Mouse (Mus musculus): ENCODE measurements around the gene BC030500.

BC030500 gene

DNA sequence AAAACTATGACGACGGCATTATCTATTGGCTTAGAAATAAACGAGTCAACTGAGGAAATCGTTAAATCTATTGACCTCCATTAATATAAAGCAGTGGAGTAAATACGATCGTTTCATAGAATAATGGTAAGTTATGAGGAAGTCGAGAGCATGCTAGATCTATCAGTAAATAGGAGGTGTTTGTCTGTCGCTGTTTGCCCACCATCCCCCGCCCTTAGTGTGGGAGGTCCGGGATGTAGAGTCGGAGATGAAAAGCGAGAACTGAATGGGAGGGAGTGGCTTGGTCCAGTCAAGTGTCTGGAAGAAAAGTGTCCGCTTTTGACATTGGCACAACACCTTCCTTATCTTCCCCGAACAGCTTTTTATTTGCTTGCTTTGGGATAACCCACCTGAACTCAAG is at the start of gene BC030500:
TSS of gene BC030500 (plus strand) at position 79 of the 400 bp plus-strand sequence.
- DNase-seq = no peak

DNA sequence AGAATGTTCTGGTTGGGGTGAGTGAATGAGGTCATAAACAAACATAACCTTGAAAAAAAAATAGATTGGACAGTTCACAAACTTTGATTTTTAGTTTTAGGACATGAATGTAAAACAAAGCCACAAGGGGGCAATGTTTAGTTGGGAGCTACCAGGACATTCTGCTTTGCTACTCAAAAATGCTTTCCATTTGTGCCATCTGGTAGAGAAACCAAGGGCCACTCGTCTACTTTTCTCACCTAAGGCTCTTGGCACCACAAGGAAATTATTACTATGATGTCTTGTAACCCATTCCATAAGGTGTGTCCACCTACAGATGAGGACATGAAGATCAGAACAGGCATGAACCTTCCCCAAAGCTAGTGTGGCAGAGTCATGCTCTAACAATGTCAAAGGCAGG is 25.1 kb upstream of the BC030500 start:
- DNase-seq = no peak

DNA sequence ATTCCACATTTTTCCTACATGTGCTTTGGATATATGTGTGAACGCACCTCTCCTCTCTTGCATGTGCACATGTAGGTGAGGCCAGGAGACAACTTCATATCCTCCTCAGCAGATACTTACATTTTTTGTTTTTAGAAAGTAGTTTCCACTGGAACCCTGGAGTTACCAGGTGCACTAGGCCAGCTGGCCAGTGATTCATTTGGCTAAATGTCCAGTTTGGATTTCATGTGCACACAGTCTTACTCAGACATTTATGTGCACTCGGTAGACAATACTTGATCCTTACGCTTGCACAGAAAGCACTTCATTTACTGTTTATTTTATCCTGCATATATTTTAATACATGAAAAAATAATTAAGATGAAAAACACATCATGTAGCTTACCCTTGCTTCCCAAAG is 21.0 kb upstream of the BC030500 start:
- no peak for DNase-seq

DNA sequence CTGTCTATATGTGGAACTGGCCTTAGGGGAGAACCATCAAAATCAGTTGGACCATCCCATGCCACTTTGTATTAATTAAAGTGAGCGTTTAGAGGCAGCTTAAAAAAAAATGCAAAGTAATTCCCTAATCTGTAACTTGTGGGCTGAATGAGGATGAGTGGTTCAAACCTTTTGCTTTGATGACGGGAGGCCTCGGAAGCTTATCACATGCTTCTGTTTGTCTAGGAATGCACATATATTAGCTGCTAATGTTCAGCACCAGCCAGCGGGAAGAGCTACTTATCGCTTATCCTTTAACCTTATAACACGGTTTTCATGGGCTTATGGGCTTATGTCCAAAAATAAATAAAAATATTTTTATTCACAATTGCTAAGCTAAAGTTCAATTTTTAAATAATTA is 15.6 kb upstream of the BC030500 start:
- DNase-seq = no peak

DNA sequence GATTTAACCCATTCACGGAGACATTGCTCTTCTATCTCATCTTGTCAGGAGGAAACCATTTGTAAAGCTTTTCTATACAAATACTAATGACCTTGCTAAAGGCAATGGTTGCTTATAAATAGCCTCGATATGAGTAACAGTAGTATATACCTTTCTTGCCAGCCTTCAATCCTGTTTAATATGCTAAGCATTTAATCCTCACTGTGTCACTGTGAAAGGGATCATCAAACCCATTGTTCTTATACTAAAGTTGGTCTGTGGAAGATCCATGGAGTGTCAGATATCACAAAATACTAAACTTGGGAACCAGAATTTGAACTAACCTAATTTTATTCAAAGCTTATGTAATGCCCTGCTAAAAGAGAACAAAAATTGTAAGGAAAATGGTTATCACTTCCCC is 7.1 kb upstream of the BC030500 start:
- no peak for DNase-seq

DNA sequence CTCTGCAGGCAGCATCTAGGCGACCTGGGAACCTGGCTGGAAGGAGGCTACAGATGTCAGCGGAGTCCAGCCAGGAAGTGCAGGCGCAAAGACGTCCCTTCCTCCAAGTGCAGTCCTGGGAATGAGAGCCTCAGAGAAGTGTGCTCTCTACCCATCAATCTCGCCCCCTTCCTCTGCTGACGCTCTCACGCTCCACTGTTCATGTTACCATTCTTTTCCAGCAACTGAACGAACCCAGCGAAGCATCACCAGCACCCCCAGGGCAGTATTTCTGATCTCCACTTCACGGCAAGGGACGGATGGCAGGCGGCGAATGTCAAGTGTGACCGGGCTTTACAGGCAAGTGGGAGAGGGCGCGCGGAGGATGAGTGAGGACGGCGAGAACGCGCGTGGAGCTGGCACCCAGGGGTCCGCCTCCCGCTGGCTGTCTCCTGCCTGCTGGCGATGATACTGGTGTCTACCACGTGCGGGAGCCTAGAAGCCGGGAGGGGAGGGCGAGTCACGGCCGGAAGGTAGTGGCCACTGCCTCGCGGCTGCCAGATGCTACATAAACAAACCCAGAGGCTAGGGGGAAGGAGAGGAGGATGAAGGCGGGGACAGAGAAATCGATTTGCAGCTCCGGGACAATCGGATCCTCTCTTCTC is 763 bp downstream of the BC030500 start, which contains the start of gene Galntl6:
TSS of gene Galntl6 (minus strand) at position 445 of the 644 bp plus-strand sequence.
- DNase-seq = peak; percentile 68

DNA sequence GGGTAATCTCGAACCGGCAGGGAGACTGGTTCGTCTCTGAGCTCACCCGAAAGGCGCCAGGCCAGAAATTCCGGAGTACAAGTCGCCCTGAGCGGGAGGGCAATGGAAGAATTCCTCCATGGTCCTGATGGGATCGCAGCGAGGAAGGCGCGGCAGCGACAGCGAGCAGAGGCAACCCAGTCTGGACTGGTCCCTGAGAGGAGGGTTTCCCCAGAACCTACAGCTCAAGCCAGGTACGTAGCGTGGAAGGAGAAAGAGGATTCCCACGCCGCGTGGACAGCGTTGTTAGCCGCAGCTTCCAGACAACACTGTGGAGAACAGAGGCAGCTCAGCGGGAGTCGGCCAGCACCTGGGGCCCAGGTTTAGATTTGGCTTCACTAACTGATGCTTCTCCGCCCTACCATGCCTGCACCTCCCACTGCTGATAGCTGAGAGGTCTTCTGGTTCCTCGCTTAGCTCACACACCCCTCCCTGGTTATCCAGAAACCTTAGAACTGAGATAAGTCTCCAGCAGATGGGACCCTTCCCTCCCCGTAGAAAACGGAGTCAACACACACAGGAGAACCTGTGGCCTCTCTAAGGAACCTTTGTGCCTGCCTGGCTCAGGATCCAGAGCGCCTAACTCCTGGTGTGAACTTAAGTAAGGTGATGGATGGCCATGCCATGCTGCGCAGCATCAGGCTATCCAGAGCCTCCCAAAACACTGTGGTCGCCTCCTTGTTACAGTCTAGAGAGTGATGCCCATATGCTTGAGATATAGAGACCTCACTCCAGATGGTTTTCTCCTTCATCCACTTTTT is 1.5 kb downstream of the BC030500 start:
- peak; percentile 44 for DNase-seq

DNA sequence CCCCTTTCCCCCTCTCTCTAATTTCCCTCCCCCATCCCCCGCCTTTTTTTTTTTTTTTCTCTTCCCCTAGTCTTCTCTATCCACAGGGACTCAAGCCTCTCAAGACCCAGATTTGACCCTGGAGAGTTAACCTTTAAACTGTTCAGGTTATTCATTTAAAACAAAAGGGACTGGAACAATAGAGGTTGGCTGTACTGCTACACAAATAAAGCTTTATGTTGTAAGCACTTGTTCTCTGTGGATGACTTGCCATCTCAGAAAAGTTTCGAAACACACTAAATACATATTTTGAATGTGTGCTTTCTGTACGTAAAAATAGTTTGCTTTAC is 2.0 kb downstream of the BC030500 start:
- DNase-seq = no peak

DNA sequence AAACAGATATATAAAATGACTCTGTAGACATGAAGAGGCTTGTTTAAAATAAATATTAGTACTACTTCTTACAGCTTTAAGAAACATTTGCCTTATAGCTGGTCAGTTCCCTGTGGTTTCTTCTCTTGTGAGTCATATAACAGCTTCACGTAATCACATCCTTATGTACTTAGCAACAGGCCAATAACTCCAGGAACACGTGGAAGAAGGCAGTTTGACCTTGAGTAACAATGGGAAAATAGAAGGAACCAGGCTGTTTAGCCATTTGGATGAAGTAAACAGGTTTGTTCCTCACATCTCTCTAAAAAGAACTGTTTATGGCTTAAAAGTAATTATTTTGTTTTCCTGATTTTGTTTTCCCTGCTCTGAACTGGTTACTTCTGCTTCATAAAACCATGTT is 3.6 kb downstream of the BC030500 start:
- DNase-seq = no peak

DNA sequence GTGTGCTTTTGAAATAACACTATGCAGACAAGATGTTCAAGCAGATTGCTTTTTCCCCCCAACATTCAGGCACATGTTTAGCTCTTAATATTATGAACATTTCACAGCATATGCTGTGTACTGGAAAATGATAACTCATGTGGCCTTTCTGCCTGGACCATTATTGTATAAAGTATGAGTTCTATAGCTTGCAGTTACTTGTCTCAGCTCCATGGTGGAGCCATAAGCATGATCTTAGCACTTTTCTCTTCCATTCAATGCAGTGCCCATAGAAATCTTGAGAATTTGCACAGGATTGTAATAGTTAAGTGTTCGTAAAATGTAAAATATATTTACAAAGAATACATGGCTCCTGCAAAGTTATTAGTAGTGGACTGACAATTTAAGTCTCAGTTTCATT is 19.5 kb downstream of the BC030500 start:
- DNase-seq = no peak

DNA sequence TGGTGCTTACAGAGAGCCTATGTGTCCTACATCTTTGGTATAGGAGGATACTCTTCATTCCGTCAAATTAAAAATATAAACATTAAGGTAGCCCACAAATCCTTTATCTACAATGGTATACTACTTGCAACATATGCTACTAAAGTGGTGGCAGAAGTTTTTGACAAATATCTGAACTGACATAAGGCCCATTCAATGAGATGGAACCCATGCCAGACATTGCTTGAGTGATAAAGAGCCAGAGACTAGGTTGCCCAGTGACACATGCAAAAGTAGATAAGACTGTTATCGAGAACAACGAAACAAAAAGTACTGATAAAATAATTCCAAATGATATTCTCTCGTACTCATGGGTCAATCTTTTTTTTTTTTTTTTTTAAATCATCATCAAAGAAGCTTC is 32.2 kb downstream of the BC030500 start:
- no peak for DNase-seq

DNA sequence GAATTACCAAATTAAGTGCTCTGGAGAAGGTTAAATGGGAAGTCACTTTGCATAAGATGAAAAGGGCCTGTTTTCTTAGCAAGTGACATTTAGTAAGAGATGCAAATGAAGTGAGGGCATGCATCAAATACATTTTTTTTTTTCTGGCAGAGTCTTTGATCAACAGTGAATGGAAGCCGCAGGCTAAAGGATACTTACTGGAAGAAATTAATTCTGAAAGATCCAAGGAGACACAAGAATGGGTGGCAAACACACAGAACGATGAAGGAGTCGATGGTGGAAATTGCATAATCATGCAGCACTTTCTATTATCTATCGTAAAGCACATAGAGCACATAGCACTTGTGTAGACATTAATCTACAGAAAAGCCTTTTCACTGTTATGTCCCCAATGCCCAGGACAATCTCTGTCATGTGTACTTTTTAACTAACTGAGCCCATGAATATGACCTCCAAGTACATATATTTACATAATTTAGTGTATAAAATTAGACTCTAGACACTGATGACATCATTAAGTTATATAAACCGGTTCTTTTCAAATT is 45.7 kb downstream of the BC030500 start:
- no peak for DNase-seq

Data from right cerebral cortex, postnatal 25 days (tissue).